Mouse (Mus musculus): ENCODE data around the gene Wdr82. TPM values are rescaled to one million over a fixed set of nuclear protein-coding genes. Genes with fewer than 3 reads are reported as not detected.

The Wdr82 gene
- 43.9 TPM for polyA plus RNA-seq (2014; fragmentation: Illumina TruSeq; extraction: RNeasy Lipid Tissue Mini Kit (QIAGEN cat#74804); ENCODE audit: low read depth, low replicate concordance)

GRCm38 (mm10) chr9:106170556-106171345 is at the start of gene Wdr82:
Gene Wdr82, plus strand, starts transcription at chr9:106170928.

GRCm38 (mm10) chr9:106158037-106158491 is 12.7 kb upstream of the Wdr82 start, which contains the start of gene Glyctk:
Gene Glyctk, minus strand, starts transcription at chr9:106158138.

GRCm38 (mm10) chr9:106199535-106200272 is 29.0 kb downstream of the Wdr82 start, which contains the start of gene Ppm1m:
Gene Ppm1m, minus strand, starts transcription at chr9:106199746.

GRCm38 (mm10) chr9:106202819-106203636 is 32.3 kb downstream of the Wdr82 start, which contains the start of gene Twf2:
Gene Twf2, plus strand, starts transcription at chr9:106203108.

GRCm38 (mm10) chr9:106222261-106222851 is 51.6 kb downstream of the Wdr82 start, which contains the start of gene Tlr9:
Gene Tlr9, plus strand, starts transcription at chr9:106222598.

Other genes starting within 250 kb of the Wdr82 start
- 63.1 TPM for gene Col6a5, start 210.3 kb upstream of the Wdr82 start, polyA plus RNA-seq (2014; fragmentation: Illumina TruSeq; extraction: RNeasy Lipid Tissue Mini Kit (QIAGEN cat#74804); ENCODE audit: low read depth, low replicate concordance)
- gene Col6a4, start 74.1 kb upstream of the Wdr82 start, polyA plus RNA-seq (2014; fragmentation: Illumina TruSeq; extraction: RNeasy Lipid Tissue Mini Kit (QIAGEN cat#74804); ENCODE audit: low read depth, low replicate concordance): 57.0 TPM
- gene Glyctk, start 12.8 kb upstream of the Wdr82 start, polyA plus RNA-seq (2014; fragmentation: Illumina TruSeq; extraction: RNeasy Lipid Tissue Mini Kit (QIAGEN cat#74804); ENCODE audit: low read depth, low replicate concordance): 4.1 TPM
- gene Ppm1m, start 28.8 kb downstream of the Wdr82 start, polyA plus RNA-seq (2014; fragmentation: Illumina TruSeq; extraction: RNeasy Lipid Tissue Mini Kit (QIAGEN cat#74804); ENCODE audit: low read depth, low replicate concordance): 66.7 TPM
- 29.0 TPM for gene Twf2, start 32.2 kb downstream of the Wdr82 start, polyA plus RNA-seq (2014; fragmentation: Illumina TruSeq; extraction: RNeasy Lipid Tissue Mini Kit (QIAGEN cat#74804); ENCODE audit: low read depth, low replicate concordance)
- gene Tlr9, start 51.7 kb downstream of the Wdr82 start, polyA plus RNA-seq (2014; fragmentation: Illumina TruSeq; extraction: RNeasy Lipid Tissue Mini Kit (QIAGEN cat#74804); ENCODE audit: low read depth, low replicate concordance): 1.6 TPM
- gene Alas1, start 77.7 kb downstream of the Wdr82 start, polyA plus RNA-seq (2014; fragmentation: Illumina TruSeq; extraction: RNeasy Lipid Tissue Mini Kit (QIAGEN cat#74804); ENCODE audit: low read depth, low replicate concordance): 233 TPM
- gene Poc1a, start 110.1 kb downstream of the Wdr82 start, polyA plus RNA-seq (2014; fragmentation: Illumina TruSeq; extraction: RNeasy Lipid Tissue Mini Kit (QIAGEN cat#74804); ENCODE audit: low read depth, low replicate concordance): 3.4 TPM
- 16.6 TPM for gene Dusp7, start 197.7 kb downstream of the Wdr82 start, polyA plus RNA-seq (2014; fragmentation: Illumina TruSeq; extraction: RNeasy Lipid Tissue Mini Kit (QIAGEN cat#74804); ENCODE audit: low read depth, low replicate concordance)